Mouse (Mus musculus) cerebellum, adult 2 months (tissue): ENCODE data around the gene Pla2g4f.

Source experiments
- CTCF ChIP-seq: fragments of 200-500 bp; IDR thresholded peaks from 2 replicates; pipeline ENCODE4 v1.5.1; 2011; ENCODE audit warnings: low read depth, mild to moderate bottlenecking, control low read depth, low read length, moderate library complexity, borderline replicate concordance; ENCODE audit not compliant: insufficient read depth
- POLR2A ChIP-seq: fragments of 200-500 bp; IDR thresholded peaks from 2 replicates; pipeline ENCODE4 v1.6.1; 2011; ENCODE audit warnings: low read length, control low read depth, borderline replicate concordance; ENCODE audit not compliant: insufficient read depth

DNA sequence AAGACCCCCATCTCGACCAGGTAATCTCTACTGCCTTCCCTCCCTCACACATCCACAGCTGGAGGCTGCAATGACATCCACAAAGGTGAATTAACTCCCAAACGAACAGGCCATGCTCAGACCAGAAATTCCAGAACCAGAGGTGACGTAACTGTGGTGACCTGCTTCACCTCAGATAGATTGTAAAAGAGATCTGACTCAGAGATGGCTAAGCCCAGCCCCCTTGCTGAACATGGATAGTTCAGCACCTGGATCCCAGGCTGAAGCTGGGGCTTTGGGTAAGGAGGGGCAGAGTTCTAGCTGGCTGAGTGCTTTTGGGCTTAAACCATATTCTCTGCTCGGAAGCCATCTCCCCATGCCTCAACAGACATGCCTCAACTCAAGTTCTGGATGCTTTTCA lies 1.1 kb upstream of the Pla2g4f start:
- TF ChIP-seq CTCF (no peak), POLR2A (no peak)
